1 mouse cellular context compared by ENCODE assay signal in genomic region chr5:122668981-122669897, GRCm38 (mm10).
A peak's percentile ranks its signal among the peaks of the same experiment; 100 is the strongest.
TF ChIP-seq lines count a peak whose summit lies in the region.

No protein-coding gene starts in this region.

TF ChIP-seq in MEL, 35 proteins besides CTCF, POLR2A, EP300 and RAD21 (continued from another document):
- TF ChIP-seq USF2 (IDR thresholded peaks at IDR 0.05; ENCODE audit: borderline replicate concordance in 1 of 2, insufficient read depth in 1 of 2, low read depth in 1 of 2, low read length in 2 of 2) (0 out of 4 replicates have a peak, but pooled peaks of 1 of the 2 experiments have one; percentile 26), MAZ (IDR thresholded peaks at IDR 0.05; ENCODE audit: low read depth, low read length) (peak; percentile 64; the same call in 1 of the 2 replicates), NELFE (IDR thresholded peaks at IDR 0.05; ENCODE audit: low read depth, low read length) (peak; percentile 24; the same call in 1 of the 2 replicates), TAL1 (IDR thresholded peaks at IDR 0.05; ENCODE audit: low read length) (no peak), ZMIZ1 (IDR thresholded peaks at IDR 0.05; ENCODE audit: low read depth, low read length) (no peak), TBP (IDR thresholded peaks at IDR 0.05; ENCODE audit: low read depth, low read length) (no peak), ELF1 (IDR thresholded peaks at IDR 0.05; ENCODE audit: low read depth, low read length) (peak; percentile 23; the same call in 1 of the 2 replicates), POLR2AphosphoS5 (IDR thresholded peaks at IDR 0.05; ENCODE audit: borderline replicate concordance, low read depth, low read length) (no peak), MEF2A (IDR thresholded peaks at IDR 0.05; ENCODE audit: extremely low read depth, insufficient replicate concordance, low read depth, low read length, poor library complexity, severe bottlenecking) (peak; percentile 60; the same call in 1 of the 2 replicates), SMC3 (IDR thresholded peaks at IDR 0.05; ENCODE audit: low read depth, low read length) (no peak), UBTF (IDR thresholded peaks at IDR 0.05; ENCODE audit: borderline replicate concordance, insufficient read depth, low read depth, low read length) (no peak), GATA1 (IDR thresholded peaks at IDR 0.05; ENCODE audit: low read depth, low read length) (peak; percentile 81), CHD1 (IDR thresholded peaks at IDR 0.05; ENCODE audit: low read depth, low read length) (no peak), JUND (IDR thresholded peaks at IDR 0.05; ENCODE audit: low read depth, low read length) (no peak), MXI1 (IDR thresholded peaks at IDR 0.05; ENCODE audit: low read depth, low read length) (no peak; the same call in 1 of the 2 replicates), KAT2A (conservative IDR thresholded peaks at IDR 0.05; ENCODE audit: low read depth, low read length) (peak; percentile 62; the same call in 1 of the 2 replicates), TCF12 (IDR thresholded peaks at IDR 0.05; ENCODE audit: low read depth, low read length) (peak; percentile 82), MAFK (IDR thresholded peaks at IDR 0.05; ENCODE audit: borderline replicate concordance, low read depth, low read length) (no peak), MYC (IDR thresholded peaks at IDR 0.05; ENCODE audit: low read depth, low read length) (no peak), ETS1 (IDR thresholded peaks at IDR 0.05; ENCODE audit: low read depth, low read length) (peak; percentile 93), MAX (IDR thresholded peaks at IDR 0.05; ENCODE audit: low read length) (0 out of 2 replicates have a peak, but pooled peaks have one; percentile 46), NRF1 (IDR thresholded peaks at IDR 0.05; ENCODE audit: insufficient read depth, low read depth, low read length, poor library complexity, severe bottlenecking) (no peak), USF1 (IDR thresholded peaks at IDR 0.05; ENCODE audit: low read depth, low read length) (0 out of 2 replicates have a peak, but pooled peaks have one; percentile 18), ZKSCAN1 (IDR thresholded peaks at IDR 0.05; ENCODE audit: low read depth, low read length) (no peak), E2F4 (IDR thresholded peaks at IDR 0.05; ENCODE audit: borderline replicate concordance, low read depth, low read length) (no peak), HCFC1 (IDR thresholded peaks at IDR 0.05; ENCODE audit: low read depth, low read length) (no peak)
